Mouse (Mus musculus) T-helper 17 cell (primary cell): Measurements from ENCODE around the gene Pou5f1.

Experiments used
- in situ Hi-C, 2 experiments: fragments of 300-600 bp; cut with MboI, MseI; formaldehyde crosslinking; loops; 1 replicate in 1 of 2; 2 replicates in 1 of 2; pipeline ENCODE4 v1.15.1; 2025; ENCODE audit warnings: high pct_unique_total_duplicates in 2 of 2

The Pou5f1 gene

DNA sequence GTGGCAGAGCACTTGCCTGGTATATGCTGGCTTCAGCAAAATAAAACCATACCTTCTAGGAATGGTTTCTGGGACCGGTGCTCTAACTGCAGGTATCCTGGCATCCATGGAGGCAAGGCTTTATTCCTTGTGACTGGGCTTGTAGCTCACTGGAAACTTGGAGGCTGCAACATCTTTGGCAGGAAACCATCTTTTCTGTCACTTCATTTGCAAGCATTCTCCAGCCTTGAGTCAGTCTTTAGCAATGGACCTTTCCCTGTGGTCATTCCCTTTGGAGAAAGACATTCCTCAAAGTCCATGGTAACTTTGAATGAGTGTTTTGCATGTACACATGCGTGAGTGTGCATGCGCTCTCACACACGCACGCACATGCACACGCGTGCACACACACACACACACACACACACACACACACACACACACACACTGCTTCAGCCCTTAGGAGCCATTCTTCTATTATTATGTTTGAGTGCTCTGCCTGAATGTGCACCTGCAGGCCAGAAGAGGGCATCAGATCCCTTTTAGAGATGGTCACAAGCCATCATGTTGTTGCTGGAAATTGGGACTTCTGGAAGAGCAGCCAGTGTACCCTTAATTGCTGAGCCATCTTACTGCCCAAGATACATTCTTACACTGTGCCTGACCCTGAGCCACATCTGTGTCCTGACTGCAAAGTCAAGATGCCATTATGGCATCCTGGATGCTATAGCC, 7.3 kb downstream of the Pou5f1 start:
- in situ Hi-C loops = no loop called here

DNA sequence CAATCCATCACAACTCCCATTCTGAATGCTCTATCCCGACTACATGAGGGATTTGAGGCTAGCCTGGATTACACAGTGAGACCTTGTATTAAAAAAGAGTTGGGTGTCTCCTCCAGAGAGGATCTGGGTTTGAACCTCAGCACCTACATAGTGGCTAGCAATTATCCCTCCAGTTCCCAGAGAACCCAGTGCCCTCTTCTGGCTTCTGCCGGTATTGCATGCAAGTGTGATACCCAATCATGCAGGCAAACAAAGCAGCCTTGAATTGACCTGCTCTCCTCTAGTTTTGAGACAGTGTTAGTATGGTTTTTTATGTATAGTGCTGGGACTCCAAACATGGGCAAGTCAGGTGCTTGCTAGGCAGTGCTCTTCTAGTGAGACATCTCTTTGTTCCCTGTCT, 8.1 kb downstream of the Pou5f1 start:
- in situ Hi-C loops = no loop called here

DNA sequence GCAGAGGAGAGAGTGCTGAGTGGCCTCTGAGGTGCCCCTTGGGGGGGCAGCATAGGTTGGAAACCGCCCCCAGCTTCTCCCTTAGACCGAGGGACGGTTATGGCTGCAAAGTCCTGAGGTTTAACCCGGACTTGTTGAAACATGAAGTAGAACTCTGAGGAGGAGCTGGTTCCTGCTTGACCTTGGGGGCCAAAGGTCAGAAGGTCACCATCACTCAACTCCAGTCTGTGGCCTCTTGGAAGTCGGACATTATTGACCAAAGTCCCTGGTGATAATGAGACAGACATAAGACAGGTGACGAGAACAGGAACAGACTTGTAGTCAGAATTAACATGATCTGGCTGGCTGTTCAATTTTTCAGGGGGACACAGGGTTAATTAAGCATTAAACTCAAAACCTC, 8.9 kb downstream of the Pou5f1 start:
- in situ Hi-C loops = no loop called here

DNA sequence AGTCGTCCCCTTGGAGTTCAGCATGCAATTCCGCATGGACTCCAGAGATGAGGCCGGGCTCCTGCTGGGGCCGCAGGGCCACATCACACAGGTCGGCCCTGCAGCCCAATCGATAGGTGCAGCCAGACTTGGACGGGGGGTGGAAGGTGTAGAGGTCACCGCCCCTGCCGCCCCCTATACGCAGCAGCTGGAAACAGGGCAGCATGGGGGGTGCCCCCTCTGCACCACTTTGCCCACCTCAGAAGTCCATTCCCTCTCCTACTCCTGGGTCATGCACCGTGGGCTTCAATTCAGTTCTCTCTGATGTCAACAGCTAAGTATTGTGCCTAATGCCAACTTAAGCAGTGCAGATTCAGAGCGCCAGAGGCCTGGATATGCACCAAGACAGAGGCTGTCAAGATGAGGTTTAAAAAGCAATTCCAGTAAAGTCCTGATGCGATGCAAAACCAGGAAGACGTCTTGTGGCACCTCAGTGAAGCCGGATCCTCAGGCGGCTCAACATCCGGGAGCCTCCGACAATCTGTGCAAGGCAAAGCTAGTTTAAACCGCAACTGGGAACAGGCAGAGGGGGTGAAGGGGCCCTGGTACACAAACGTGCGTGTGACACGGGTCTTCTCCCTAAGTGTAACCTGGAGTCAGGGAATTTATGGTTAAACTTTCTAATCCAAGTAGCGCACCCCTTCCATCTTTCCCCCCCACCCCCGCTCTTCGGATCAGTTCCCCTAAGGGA, 10.3 kb downstream of the Pou5f1 start:
- in situ Hi-C loops = no loop called here

DNA sequence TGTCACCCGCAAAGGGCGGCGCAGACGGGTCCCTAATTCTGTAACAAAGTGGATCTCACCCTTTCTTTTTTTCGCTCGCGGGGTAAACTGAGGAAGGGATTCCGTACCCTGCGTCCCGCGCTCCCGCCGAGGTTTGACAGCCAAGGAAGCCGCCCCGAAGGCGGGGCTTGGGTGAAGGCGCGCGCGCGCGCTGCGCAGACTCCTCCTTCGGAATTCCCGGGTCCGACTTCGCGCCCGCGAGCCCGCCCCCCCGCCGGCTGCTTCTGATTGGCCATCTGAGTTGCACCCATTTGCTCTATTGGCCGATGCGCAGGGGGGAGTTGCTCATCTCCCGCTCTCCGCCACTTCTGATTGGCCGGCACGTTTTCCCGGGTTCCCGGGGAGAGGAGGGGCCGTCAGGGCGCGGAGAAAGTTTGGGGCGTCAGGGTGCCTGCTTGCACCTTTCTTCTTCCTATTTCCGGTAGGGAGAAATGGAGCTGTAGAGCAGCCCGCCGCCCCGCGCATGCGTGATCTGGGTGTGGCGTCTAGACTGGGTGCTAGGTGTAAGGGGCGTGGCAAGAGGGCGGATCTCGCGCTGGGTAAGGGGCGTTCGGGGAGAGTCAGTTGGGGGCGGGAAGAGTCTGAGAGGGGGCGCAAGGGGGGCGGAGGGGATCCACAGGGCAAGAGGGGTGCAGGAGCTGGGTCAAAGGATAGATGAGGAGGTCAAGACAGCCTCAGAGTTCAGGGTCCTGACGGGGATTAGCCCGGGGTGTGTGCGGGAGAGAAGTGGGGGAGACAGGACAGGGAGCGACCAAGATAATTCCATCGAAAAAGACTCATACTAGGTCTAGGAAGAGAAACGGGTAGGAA, 11.1 kb downstream of the Pou5f1 start, which contains the start of the genes Tcf19 and Cchcr1:
Tcf19 (minus strand) TSS at position 173 of the 849 bp plus-strand sequence.
Cchcr1 (plus strand) TSS at position 449 of the 849 bp plus-strand sequence.
- in situ Hi-C loops = no loop called here

DNA sequence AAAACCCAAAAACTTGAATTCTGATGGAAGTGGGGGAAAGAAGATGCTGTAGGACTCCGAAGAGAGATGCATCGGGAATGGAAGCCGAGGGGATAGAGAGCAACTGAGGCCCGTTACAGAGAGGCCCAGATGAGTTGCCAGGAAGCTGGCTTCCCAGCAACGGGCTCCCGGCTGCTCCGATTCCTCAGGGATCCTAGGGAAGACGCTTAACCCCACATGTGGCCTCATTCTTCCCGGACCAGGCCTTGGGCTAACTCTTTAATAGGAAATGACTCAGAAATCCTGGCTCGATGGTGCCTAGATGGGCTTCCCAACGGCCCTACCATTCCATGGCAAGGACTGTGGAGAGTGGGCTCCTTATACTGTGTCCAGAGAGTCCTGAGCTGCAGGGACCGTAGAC, 11.7 kb downstream of the Pou5f1 start:
- in situ Hi-C loops = no loop called here

DNA sequence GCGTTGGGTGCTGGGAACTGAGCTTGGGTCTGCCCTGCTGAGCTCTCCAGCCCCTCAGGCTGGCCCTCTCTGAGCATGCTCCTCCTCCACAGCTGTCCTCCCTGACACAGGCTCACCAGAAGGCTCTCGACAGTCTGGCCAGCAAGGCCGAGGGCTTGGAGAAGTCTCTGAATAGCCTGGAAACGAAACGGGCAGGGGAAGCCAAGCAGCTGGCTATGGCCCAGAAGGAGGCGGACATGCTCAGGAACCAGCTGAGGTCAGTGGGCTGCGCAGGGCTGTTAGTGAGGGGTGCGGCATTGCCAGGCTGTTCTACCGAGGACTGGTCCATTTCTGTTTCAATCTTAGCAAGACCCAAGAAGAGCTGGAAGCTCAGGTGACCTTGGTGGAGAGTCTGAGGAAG, 18.5 kb downstream of the Pou5f1 start:
- in situ Hi-C loops = loop anchor here in 1 of 2 experiments (10.0 kb wide), 1 partner anchor 1470 kb away; no protein-coding TSS in a partner anchor

DNA sequence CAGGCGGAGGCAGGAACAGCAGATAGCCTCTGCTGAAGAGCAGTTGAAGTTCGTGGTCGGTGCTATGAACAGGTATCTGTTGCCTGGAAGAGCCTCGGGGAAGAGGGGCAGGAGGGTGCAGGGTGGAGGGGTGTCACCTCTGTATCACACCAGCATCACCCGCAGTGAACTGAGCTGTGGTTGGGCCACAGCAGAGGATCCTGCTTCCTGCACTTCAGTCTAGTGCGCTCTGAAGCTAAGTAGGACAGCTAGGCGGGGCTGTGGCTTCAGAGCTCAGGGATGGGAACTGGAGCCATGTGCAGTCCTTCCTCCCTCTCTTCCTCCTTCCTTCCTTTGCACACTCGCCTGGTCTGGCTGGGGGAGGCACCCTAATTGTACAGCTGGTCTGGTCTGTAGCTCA, 20.8 kb downstream of the Pou5f1 start:
- in situ Hi-C loops = loop anchor here in 1 of 2 experiments (10.0 kb wide), 1 partner anchor 1472 kb away; no protein-coding TSS in a partner anchor

DNA sequence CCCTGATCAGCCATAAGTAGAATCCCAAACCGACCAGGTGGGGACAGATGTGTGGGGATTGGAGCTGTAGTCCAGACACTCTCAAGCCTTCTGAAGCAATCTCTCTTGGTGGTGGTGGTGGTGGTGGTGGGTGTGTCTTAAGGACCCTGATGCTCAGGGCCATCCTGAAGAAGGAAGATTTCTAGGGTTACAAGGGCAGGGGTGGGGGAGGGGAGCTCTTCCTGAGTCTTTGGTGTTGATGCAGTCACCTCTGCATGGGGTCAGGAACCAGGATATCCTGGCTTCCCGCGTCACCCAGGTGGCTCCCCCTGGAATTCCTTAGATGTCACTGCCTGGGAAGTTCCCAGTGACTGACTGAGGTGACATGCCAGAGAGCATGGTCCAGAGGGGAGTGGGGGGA, 26.5 kb downstream of the Pou5f1 start:
- in situ Hi-C loops = no loop called here

DNA sequence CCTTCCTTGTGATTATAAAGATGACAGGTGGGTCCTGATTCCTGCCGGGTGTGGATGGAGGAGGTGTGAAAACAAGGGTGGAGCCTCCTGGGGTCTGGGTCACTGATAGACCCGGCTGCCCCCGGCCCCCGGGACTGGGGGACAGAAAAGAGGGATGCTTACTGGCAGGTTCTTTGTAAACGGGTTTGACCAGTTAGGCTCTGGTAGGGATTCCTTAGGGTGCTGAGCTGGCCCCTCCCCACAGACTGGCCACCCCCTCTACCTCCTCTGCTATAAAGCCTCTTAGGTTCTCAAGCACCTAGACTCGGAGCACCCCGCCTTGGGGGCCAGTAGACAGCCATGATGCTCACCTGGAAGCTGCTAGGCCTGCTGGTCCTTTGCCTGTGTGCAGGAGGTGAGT, 27.1 kb downstream of the Pou5f1 start, which contains the start of gene Psors1c2:
Psors1c2 (plus strand) TSS at position 301 of the 400 bp plus-strand sequence.
- in situ Hi-C loops = no loop called here

DNA sequence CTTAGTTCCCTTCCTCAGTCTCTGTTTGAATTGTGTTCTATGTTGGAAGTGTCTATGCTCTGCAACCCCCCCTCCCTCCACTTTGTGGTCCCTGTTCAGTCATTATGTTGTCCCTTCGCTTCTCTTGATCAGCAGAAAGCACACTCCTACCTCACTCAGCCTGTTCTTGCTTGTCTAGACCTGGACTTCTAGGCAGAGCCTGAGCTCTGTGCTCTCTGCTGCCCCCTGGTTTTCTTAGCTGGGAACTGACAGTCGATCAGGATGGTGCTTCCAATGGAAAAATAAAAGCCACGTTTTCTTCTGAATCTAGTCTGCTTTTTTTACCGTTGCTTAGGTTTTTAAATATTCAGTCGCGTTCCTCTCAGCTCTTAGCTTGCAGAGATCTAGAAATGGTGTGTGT, 28.5 kb downstream of the Pou5f1 start:
- in situ Hi-C loops = no loop called here

DNA sequence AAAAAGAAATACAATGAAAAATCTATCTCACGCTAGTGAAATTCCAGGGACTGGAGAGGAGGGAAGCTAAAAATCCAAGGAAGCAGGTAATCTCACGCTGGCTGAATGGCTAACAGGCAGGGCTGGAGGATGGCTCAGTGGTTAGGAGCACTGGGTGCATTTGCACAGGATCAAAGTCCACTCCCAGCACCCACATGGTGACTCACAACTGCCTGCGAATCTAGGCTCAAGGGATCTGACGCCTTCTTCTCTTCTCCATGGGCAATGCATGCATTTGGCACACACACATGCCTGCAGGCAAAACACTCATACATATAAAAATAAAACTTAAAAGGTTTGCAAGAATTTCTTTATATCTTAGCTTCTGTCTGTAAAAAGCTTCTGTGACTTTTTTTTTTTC, 31.6 kb downstream of the Pou5f1 start:
- in situ Hi-C loops = loop anchor here in 1 of 2 experiments (5.0 kb wide), 1 partner anchor 65 kb away; the partner anchor contains the start of gene H2-Q10

DNA sequence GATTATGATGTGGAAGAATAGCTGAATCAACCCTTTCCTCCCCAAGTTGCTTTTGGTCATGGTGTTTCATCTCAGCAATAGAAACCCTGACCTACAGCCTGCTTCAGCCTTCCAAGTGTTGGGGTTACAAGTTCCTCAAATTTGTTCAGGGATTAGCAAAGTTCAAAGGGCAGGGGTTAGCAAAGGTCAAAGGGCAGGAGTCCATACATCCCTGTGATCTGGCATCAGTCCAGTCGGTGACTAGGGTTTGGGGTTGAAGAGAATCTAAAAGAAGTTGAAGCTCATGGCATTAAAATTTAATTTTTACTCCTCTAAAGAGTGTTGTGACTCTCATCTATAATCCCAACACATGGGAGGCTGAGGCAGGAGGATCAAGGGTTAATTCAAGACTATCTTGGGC, 32.7 kb downstream of the Pou5f1 start:
- in situ Hi-C loops = loop anchor here in 1 of 2 experiments (5.0 kb wide), 1 partner anchor 66 kb away; the partner anchor contains the start of gene H2-Q10

DNA sequence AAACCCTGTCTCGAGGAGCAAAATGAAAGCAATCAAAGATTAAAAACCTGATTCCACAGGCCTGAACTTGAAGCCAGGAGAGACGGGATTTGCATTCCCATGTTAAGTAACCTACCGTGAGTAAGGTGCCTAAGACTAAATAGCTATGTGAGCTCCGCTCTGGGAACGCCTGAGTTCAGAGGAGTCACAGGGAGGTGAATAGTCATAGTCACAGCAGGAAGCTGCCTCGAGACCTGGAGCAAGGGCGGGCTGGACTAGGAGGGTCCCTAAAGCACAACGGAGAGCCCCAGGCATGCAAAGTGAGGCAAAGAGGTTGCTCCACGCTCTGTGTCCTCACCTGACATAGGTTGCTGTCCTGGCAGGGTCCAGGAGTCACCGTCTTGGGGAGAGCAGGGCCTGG, 33.7 kb downstream of the Pou5f1 start:
- in situ Hi-C loops = loop anchor here in 1 of 2 experiments (5.0 kb wide), 1 partner anchor 67 kb away; the partner anchor contains the start of gene H2-Q10

DNA sequence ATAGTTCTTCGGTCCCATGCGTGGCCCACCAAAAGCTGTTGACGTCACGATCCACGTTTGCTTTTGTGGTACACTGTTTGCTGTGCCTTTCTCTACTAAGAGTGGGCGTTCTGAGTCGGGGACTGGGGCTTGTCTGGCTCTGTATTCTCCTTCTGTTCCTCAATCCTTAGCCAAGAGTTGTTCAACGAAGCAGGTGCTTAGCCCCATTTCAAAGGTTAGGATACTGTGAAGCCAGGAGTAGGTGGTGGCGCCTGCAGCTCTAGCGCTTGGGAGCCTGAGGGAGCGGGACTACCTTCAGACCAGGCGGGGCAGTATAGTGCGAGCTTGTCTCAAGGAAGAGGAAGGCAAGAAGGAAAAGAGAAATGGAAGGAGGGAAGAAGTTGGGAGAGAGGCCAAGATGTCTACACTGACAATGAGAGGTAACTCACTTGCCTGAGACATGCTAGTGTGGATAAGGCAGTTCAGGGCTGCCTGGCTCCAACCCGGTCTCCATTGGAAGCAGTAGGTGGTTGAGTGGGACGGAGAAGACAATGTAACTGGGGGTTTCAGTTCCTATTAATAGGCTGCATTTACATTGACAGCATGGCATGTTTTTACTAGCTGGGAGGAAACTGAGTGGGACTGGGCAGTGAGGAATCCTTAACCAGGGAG, 37.1 kb downstream of the Pou5f1 start:
- in situ Hi-C loops = no loop called here

DNA sequence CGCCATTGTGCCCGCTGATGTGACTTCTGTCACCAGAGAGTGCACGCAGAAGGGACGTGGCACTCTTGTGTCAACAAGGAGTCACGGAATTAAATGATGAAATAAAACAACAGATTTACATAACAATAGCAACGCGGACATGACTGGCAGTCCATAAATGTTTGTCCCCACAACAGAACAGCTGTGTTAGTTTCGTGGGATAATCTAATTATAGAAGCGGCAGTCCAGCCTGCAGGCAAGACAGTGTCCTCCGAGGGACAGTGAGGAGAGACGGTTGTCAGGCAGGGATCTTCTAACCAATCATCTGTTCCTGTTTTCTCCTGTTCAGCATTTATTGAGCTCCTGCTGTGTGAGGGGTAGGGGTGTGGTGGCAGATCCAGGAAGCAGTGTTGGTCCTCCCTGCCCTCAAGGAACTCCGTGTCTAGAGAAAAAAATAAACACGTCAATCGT, 37.6 kb downstream of the Pou5f1 start:
- in situ Hi-C loops = no loop called here

DNA sequence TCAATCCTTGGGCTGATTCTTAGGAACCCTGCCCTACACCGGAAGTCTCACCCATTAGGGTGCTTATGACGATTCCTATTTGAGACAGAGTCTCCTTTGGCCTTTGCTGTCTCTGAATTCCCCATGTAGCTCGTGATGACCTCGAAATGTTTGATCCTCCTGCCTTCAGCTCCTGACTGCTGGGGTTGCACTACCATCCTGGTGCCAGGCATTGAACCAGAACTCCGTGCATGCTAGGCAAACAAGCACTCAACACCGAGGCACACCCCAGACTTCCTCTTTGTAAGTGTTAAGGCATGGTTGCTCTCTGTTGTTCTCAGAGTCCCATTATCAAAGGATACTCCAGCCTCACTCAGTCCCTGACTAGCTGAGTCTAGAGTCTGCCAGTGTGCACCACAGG, 38.2 kb downstream of the Pou5f1 start:
- in situ Hi-C loops = no loop called here

DNA sequence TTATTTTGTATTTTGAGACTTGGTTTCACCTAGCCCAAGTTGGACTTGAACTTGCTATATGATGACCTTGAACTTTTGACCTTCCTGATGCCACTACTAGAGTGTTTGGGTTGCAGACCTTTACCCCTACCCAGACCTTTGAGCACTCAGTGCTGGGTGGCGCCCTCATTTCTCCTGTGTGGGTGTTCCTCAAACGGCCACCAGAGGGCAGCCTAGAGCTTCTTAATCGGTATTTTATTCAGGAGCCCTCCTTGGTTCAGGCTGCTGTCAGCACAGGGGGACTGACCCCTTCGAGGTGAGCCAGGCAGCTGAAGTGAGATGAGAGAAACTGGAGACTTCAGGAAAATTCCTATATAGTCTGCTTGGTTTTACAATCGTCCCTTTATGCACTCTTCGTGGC, 38.9 kb downstream of the Pou5f1 start:
- in situ Hi-C loops = no loop called here

DNA sequence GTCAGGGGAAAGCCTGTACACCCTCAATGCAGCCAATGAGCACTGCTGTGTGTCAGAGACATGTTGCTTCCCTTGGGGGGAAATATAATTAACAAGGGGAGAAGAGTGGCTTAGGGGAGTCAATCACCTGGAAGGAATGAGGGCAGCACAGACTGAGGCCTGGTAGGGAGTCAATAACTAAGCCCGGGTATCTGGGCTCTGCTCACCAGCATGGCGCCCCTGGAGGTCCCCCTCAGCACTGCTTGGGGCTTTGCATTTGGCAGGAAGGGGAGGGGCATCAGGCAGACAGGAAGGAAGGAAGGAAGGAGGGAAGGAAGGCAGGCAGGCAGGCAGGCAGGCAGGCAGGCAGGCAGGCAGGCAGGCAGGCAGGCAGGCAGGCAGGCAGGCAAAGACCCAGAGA, 41.6 kb downstream of the Pou5f1 start:
- in situ Hi-C loops = no loop called here

DNA sequence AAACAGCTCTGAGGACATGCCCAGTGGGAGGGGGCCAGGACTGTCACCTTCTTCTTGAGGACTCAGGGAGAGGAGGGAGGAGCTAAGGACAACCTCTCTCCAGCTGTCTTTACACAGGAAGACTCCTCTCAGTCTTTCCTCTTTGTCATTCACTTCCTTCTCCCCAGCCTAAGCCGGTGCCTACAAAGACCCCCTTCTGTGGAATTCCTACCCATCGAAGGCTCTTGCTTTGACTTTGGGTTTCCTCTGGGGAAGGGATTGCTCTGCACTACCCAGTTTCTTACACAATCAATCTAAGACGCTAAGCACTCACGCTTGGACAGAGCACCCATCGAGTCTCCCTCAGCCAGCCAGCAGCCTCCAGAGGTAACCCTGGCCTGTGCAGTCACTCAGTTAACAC, 42.8 kb downstream of the Pou5f1 start:
- in situ Hi-C loops = no loop called here
